Mouse (Mus musculus): ENCODE measurements around the gene Capn7.

DNA sequence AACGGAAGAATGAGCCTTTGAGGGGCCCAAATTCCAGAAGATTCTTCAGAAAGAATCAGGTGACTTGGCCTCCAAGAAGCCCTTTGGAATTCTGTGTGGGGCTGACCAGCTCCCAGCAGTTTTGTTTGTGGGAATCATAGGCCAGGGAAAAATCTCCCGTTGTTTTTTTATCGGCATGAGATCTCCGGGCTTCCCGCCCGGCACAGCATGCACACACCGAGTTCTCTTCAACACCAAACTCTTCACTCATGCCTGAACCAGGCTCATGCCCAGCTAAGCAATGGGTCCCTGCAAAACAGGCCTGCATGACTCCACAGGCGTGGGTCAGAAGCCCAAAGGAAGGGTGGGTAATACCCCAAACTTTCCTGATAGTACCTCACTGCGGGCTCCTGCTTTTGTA lies 67.1 kb downstream of the Capn7 start:
- TF ChIP-seq CTCF (IDR thresholded peaks at IDR 0.05; ENCODE audit: low read depth): no peak
- TF ChIP-seq EP300 (optimal IDR thresholded peaks at IDR 0.05): no peak

All from stomach, postnatal 0 days (tissue).